32 mouse cellular contexts compared by ENCODE assay signal in genomic region chr14:72938382-72939066, GRCm38 (mm10).
DNase-seq lines count a peak whose midpoint lies in the region; ATAC-seq and TF ChIP-seq lines count a peak whose summit lies in the region.
"Had no signal": no experiment of that assay in that cellular context is flagged by ENCODE, and none has a peak within 500 bp of the region (broad histone marks: within the 10 kb centered on the region; RNA-seq: fewer than 3 reads in every experiment).

No protein-coding gene starts in this region.

- 0 out of 2 replicates have a peak overlapping the region, but pooled peaks have one; percentile 55 for H3K27ac ChIP-seq in small intestine, adult 2 months (ENCODE audit: insufficient read depth, low read depth, low read length)
- H3K27ac ChIP-seq in forebrain, embryonic 13.5 days, result no peak overlapping the region
- H3K27ac ChIP-seq: embryonic facial prominence, embryonic 10.5 days; embryonic facial prominence, embryonic 15.5 days; hindbrain, embryonic 13.5 days; left cerebral cortex, adult 2 months; limb, embryonic 12.5 days; lung, embryonic 15.5 days; midbrain, embryonic 10.5 days; midbrain, embryonic 15.5 days; neural tube, embryonic 12.5 days had no signal

- H3K4me1 ChIP-seq in small intestine, adult 2 months (ENCODE audit: control insufficient read depth, insufficient read depth, insufficient read length, low read length), result no peaks in the 10 kb centered on the region
- no peaks in the 10 kb centered on the region for H3K4me1 ChIP-seq in forebrain, embryonic 13.5 days
- H3K4me1 ChIP-seq: embryonic facial prominence, embryonic 10.5 days; embryonic facial prominence, embryonic 15.5 days; hindbrain, embryonic 13.5 days; limb, embryonic 12.5 days; lung, embryonic 15.5 days; midbrain, embryonic 10.5 days; midbrain, embryonic 15.5 days; neural tube, embryonic 12.5 days had no signal

- H3K4me3 ChIP-seq in small intestine, adult 2 months (ENCODE audit: low read depth, low read length), result no peak overlapping the region
- no peak overlapping the region for H3K4me3 ChIP-seq in forebrain, embryonic 13.5 days
- H3K4me3 ChIP-seq: embryonic facial prominence, embryonic 10.5 days; embryonic facial prominence, embryonic 15.5 days; hindbrain, embryonic 13.5 days; left cerebral cortex, adult 2 months; limb, embryonic 12.5 days; lung, embryonic 15.5 days; midbrain, embryonic 10.5 days; midbrain, embryonic 15.5 days; neural tube, embryonic 12.5 days had no signal

- ATAC-seq in granulocyte monocyte progenitor cell, adult 5-6 weeks (replicated peaks; ENCODE audit: poor library complexity, severe bottlenecking), result peak; percentile 78
- ATAC-seq in forebrain, embryonic 13.5 days, result no peak
- ATAC-seq: forebrain, embryonic 14.5 days; intestine, embryonic 16.5 days; midbrain, embryonic 15.5 days had no signal

- no peak overlapping the region for H3K4me2 ChIP-seq in forebrain, embryonic 13.5 days
- H3K4me2 ChIP-seq: embryonic facial prominence, embryonic 15.5 days; heart, embryonic 11.5 days; hindbrain, embryonic 13.5 days; limb, embryonic 12.5 days; liver, embryonic 11.5 days; lung, embryonic 15.5 days; midbrain, embryonic 15.5 days; neural tube, embryonic 12.5 days had no signal

- H3K36me3 ChIP-seq in small intestine, adult 2 months (ENCODE audit: control insufficient read depth, insufficient read depth, low read length), result no peaks in the 10 kb centered on the region
- H3K36me3 ChIP-seq in forebrain, embryonic 13.5 days (ENCODE audit: poor library complexity, severe bottlenecking), result no peaks in the 10 kb centered on the region
- H3K36me3 ChIP-seq: embryonic facial prominence, embryonic 10.5 days; embryonic facial prominence, embryonic 15.5 days; hindbrain, embryonic 13.5 days; limb, embryonic 12.5 days; lung, embryonic 15.5 days; midbrain, embryonic 10.5 days; midbrain, embryonic 15.5 days; neural tube, embryonic 12.5 days had no signal

- no peak for TF ChIP-seq POLR2A in small intestine, adult 2 months (IDR thresholded peaks at IDR 0.05; ENCODE audit: low read depth, low read length)

- DNase-seq in A20 (ENCODE audit: low read depth, low spot score), result peak; percentile 90
- DNase-seq in thymus, postnatal 14 days, result peak; percentile 34
- DNase-seq in cerebellum, postnatal 14 days, result no peak
- DNase-seq in kidney, adult 8-10 months, result no peak
- no peak for DNase-seq in right cerebral cortex, adult 2 months (ENCODE audit: low spot score in 2 of 2)
- DNase-seq: adrenal gland, postnatal 25 days; cerebellum, adult 18-20 months; cerebellum, postnatal 10 days; gastrocnemius, postnatal 14 days; heart, adult 11 months; heart, postnatal 4 days; kidney, adult 9 months; kidney, postnatal 14 days; lung, postnatal 36 days; right cerebral cortex, adult 18-20 months; right cerebral cortex, postnatal 4 days had no signal

- no peak for TF ChIP-seq CTCF in small intestine, adult 2 months (IDR thresholded peaks at IDR 0.05; ENCODE audit: extremely low read depth, insufficient read length, insufficient replicate concordance, low read depth, low read length)

- H3K27me3 ChIP-seq in small intestine, adult 2 months (ENCODE audit: control insufficient read depth, insufficient read depth, low read length), result no peaks in the 10 kb centered on the region
- H3K27me3 ChIP-seq in forebrain, embryonic 13.5 days, result no peaks in the 10 kb centered on the region
- H3K27me3 ChIP-seq: embryonic facial prominence, embryonic 15.5 days; hindbrain, embryonic 13.5 days; limb, embryonic 12.5 days; lung, embryonic 15.5 days; midbrain, embryonic 15.5 days; neural tube, embryonic 12.5 days had no signal

- H3K9me3 ChIP-seq in forebrain, embryonic 13.5 days (replicated peaks), result no peaks in the 10 kb centered on the region
- H3K9me3 ChIP-seq: embryonic facial prominence, embryonic 10.5 days; embryonic facial prominence, embryonic 15.5 days; hindbrain, embryonic 13.5 days; limb, embryonic 12.5 days; lung, embryonic 15.5 days; midbrain, embryonic 10.5 days; midbrain, embryonic 15.5 days; neural tube, embryonic 12.5 days had no signal

- no peak overlapping the region for H3K9ac ChIP-seq in forebrain, embryonic 13.5 days
- H3K9ac ChIP-seq: embryonic facial prominence, embryonic 15.5 days; hindbrain, embryonic 13.5 days; limb, embryonic 12.5 days; lung, embryonic 15.5 days; midbrain, embryonic 15.5 days; neural tube, embryonic 12.5 days had no signal

Comparison
In these comparisons a context has a peak if more than half of its experiments do, and no peak if none do; other contexts are left out.
1. DNase-seq: peak in A20 (single experiment) and thymus, postnatal 14 days (single experiment); none in cerebellum, postnatal 14 days (0 of 2), kidney, adult 8-10 months (0 of 2) and right cerebral cortex, adult 2 months (0 of 2).